Mouse (Mus musculus): ENCODE data around the gene Slc35b4.

GRCm38 (mm10) chr6:34194981-34195380 lies 18.1 kb upstream of the Slc35b4 start:
- TF ChIP-seq USF1 (IDR thresholded peaks at IDR 0.05; ENCODE audit: low read depth) (no peak), CTCF (IDR thresholded peaks at IDR 0.05; ENCODE audit: control insufficient read depth, insufficient read depth, insufficient read length) (no peak), FOSL1 (IDR thresholded peaks at IDR 0.05; ENCODE audit: insufficient read depth, low read length, poor library complexity, severe bottlenecking) (no peak), MYOG (IDR thresholded peaks at IDR 0.05; ENCODE audit: control insufficient read depth, extremely low read depth, insufficient read length) (no peak), MYOD1 (IDR thresholded peaks at IDR 0.05; ENCODE audit: control insufficient read depth, insufficient read length, low read depth) (no peak), MAX (IDR thresholded peaks at IDR 0.05) (no peak), CEBPB (IDR thresholded peaks at IDR 0.05; ENCODE audit: low read depth) (no peak)

Measured in C2C12 (cell line).